Mouse (Mus musculus): Measurements from ENCODE around the gene Pmm1. TPM values are rescaled to one million over a fixed set of nuclear protein-coding genes. Genes with fewer than 3 reads are reported as not detected.
A peak's percentile ranks its signal among the peaks of the same experiment; 100 is the strongest.
"Not testable (repeated sequence)": the region's sequence is repeated elsewhere in the genome, so short reads cannot be mapped to it uniquely, and the experiment has no call there.

Pmm1 gene
- 40.1 and 42.0 TPM in 2 replicates for polyA plus RNA-seq (2016; fragmentation: Nextera tagmentation; extraction: Ambion mirVana)

GRCm38 (mm10) chr15:81960171-81961077 is at the start of gene Pmm1:
Gene Pmm1 (minus strand): TSS chr15:81960930.
- under 1% methylated on average over 77 of the region's 77 CpGs for WGBS
- peak within 1 kb of the TSS; percentile 62; the same call in 1 of the 2 replicates for H3K27ac ChIP-seq
- no peaks in the 10 kb centered on the region for H3K27me3 ChIP-seq (replicated peaks)
- H3K4me1 ChIP-seq: no peaks in the 10 kb centered on the region
- H3K9me3 ChIP-seq: no peaks in the 10 kb centered on the region
- H3K4me3 ChIP-seq: peak within 1 kb of the TSS; percentile 61
- H3K4me2 ChIP-seq (replicated peaks): peak within 1 kb of the TSS; percentile 100
- peaks cover 3% of the 10 kb centered on the region for H3K36me3 ChIP-seq
- peak; percentile 96 for ATAC-seq (ENCODE audit: low FRiP score, low read depth)
- peak within 1 kb of the TSS; percentile 69 for H3K9ac ChIP-seq

DNA sequence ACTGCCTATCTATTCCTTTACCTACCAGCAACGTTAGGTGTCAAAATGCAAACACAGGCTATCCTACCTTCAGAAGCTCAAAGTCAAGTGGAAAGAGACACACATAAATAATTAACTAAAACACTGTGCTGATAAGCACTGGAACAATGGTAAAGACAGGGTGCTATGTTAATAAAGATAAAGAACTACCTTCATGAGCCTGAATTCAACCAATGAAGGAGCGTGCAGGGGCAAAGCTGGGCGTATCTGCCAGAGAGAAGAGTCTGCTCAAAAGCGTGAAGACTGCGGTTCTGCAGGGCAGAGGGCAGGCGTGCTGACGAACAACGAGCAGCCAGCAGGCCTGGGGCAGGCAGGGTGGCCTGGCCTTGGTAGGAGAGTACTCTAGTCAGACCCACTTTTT is 43.5 kb upstream of the Pmm1 start:
- Histone ChIP-seq H3K9me3 (no peaks in the 10 kb centered on the region), H3K4me1 (no peaks in the 10 kb centered on the region), H3K27me3 (replicated peaks) (no peaks in the 10 kb centered on the region), H3K4me2 (replicated peaks) (no peak overlapping the region), H3K9ac (no peak overlapping the region), H3K36me3 (peaks cover 32% of the 10 kb centered on the region), H3K27ac (no peak overlapping the region), H3K4me3 (no peak overlapping the region)
- 95% methylated on average over 8 of the region's 8 CpGs for WGBS
- no peak for ATAC-seq (ENCODE audit: low FRiP score, low read depth)

- H3K4me3 ChIP-seq: no peak overlapping the region
- 80% methylated on average over 6 of the region's 6 CpGs for WGBS
- no peaks in the 10 kb centered on the region for H3K9me3 ChIP-seq
- H3K9ac ChIP-seq: no peak overlapping the region
- ATAC-seq (ENCODE audit: low FRiP score, low read depth): no peak
- no peak overlapping the region for H3K27ac ChIP-seq
- H3K4me1 ChIP-seq: no peaks in the 10 kb centered on the region
- H3K4me2 ChIP-seq (replicated peaks): no peak overlapping the region
- H3K36me3 ChIP-seq: peaks cover 44% of the 10 kb centered on the region
- H3K27me3 ChIP-seq (replicated peaks): no peaks in the 10 kb centered on the region
Measured at GRCm38 (mm10) chr15:81993992-81994391, 33.3 kb upstream of the Pmm1 start.

- no peaks in the 10 kb centered on the region for H3K9me3 ChIP-seq
- no peak overlapping the region for H3K27ac ChIP-seq
- peaks cover 23% of the 10 kb centered on the region for H3K36me3 ChIP-seq
- no peak overlapping the region for H3K4me3 ChIP-seq
- no peak overlapping the region for H3K9ac ChIP-seq
- H3K4me2 ChIP-seq (replicated peaks): no peak overlapping the region
- no peaks in the 10 kb centered on the region for H3K27me3 ChIP-seq (replicated peaks)
- ATAC-seq (ENCODE audit: low FRiP score, low read depth): no peak
- H3K4me1 ChIP-seq: no peaks in the 10 kb centered on the region
- 61% methylated on average over 7 of the region's 7 CpGs for WGBS
Measured at GRCm38 (mm10) chr15:81990549-81990948, 29.8 kb upstream of the Pmm1 start.

DNA sequence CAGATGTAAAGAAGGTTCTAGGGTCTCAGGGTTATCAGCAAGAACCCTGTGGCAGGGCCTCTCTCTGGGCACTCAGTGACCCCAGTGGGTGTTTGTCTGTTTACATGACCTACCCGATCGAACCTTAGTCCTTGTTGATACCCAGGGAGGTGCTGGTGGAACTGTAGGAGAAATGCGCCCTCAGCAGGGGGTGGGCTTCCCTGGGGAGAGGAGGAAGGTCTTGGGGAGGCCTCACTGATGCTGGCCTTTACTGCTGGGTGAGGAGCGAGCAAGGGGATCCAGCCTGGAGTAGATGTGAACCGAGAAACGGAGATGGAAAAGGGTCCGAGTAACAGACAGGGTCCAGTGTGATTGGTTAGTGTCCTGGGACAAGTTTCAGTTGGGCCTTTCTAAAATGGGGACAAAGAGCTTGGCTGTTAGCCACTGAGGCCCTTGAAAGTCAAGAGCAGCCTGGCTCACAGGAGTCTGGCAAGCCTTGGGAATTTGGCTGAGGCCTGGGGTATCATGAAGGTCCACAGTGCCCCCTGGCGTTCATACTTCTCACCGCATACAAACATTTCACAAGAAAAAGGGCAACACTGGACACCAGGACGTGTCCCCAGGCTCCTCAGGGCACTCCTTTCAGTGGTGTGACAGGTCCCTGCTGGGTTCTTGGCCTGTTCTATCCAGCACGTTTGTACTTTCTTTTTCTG is 28.8 kb upstream of the Pmm1 start:
- Histone ChIP-seq H3K36me3 (peaks cover 18% of the 10 kb centered on the region), H3K4me3 (no peak overlapping the region), H3K9me3 (no peaks in the 10 kb centered on the region), H3K27ac (no peak overlapping the region), H3K9ac (peak overlapping the region; percentile 33; the same call in 1 of the 2 replicates), H3K27me3 (replicated peaks) (no peaks in the 10 kb centered on the region), H3K4me1 (no peaks in the 10 kb centered on the region), H3K4me2 (replicated peaks) (no peak overlapping the region)
- ATAC-seq (ENCODE audit: low FRiP score, low read depth): no peak
- WGBS: 44% methylated on average over 11 of the region's 11 CpGs

- no peak for ATAC-seq (ENCODE audit: low FRiP score, low read depth)
- H3K4me1 ChIP-seq: no peaks in the 10 kb centered on the region
- H3K27me3 ChIP-seq (replicated peaks): no peaks in the 10 kb centered on the region
- no peak within 1 kb of the TSS for H3K27ac ChIP-seq
- H3K4me3 ChIP-seq: no peak within 1 kb of the TSS
- H3K9me3 ChIP-seq: no peaks in the 10 kb centered on the region
- WGBS: 90% methylated on average over 3 of the region's 3 CpGs
- H3K4me2 ChIP-seq (replicated peaks): no peak within 1 kb of the TSS
- H3K36me3 ChIP-seq: 0 out of 2 replicates have a peak, but pooled peaks cover 3% of the 10 kb centered on the region
- no peak within 1 kb of the TSS for H3K9ac ChIP-seq
Measured at GRCm38 (mm10) chr15:81987646-81988045, 26.9 kb upstream of the Pmm1 start, which contains the start of gene Xrcc6. Gene Xrcc6 (plus strand): TSS chr15:81987835.

DNA sequence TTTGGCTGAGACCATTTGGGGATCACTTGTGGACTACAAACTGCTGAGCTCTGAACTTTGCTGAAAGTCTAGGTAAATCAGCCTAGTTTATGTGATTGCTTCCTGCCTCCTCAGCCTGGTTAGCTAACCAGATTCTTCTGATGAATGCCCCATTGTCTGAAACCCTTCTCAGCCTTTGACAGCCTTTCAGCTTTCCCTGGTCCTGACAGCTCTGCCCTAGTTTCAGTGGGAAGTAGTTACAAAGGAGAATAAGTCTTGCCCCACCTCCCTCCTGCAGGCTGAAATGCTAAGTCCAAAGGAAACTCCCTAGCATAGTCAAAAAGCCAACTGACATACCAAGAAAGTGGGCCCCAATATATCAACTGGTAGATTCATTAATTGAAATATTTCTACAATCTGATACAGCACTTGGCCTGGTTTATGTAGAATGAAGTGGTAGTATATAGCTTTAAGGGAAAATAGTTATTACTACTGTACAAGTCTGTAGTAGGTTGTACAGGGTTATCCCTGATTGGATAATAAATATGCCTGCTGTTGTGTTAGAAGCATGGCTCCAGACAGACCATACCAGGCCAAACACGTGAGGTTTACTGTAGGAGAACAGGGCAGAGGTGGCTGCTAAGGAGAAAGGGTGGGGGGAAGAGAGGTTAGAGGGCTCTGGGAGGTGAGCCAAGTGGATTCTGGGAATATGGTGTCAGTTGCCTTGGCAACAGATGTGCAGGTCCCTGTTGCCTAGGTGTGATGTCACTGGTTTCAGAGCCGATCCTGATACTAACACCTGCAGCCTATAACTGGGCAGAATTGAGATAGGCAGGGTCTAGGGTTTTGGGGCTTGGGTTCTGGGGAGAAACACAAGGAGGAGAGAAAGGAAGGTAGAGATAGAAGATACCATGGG is 24.8 kb upstream of the Pmm1 start:
- Histone ChIP-seq H3K4me1 (no peaks in the 10 kb centered on the region), H3K27ac (no peak overlapping the region), H3K9ac (no peak overlapping the region), H3K4me2 (replicated peaks) (no peak overlapping the region), H3K4me3 (no peak overlapping the region), H3K36me3 (no peaks in the 10 kb centered on the region), H3K27me3 (replicated peaks) (no peaks in the 10 kb centered on the region), H3K9me3 (no peaks in the 10 kb centered on the region)
- no peak for ATAC-seq (ENCODE audit: low FRiP score, low read depth)
- 55% methylated on average over 2 of the region's 2 CpGs for WGBS

DNA sequence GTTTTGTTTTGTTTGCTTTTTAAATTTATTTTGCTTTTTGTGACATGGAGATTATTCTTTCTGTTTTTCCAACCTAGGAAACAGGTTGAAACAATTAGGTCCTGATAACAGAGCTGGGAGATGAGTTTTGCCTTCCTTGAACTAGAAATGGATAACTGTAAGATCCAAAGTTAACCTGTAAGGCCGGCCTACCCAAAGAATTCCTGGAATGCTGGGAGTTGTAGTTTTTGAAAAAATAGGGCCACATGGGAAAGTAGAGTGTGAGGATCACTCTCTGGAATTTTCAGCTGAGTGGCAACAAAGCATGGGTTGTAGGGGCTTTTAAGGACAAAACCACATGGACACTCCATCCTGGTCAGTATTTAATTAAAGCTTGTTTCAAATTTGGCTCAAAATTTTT is 21.4 kb upstream of the Pmm1 start:
- no peaks in the 10 kb centered on the region for H3K9me3 ChIP-seq
- H3K4me3 ChIP-seq: no peak overlapping the region
- no peaks in the 10 kb centered on the region for H3K27me3 ChIP-seq (replicated peaks)
- no peak overlapping the region for H3K4me2 ChIP-seq (replicated peaks)
- H3K36me3 ChIP-seq: no peaks in the 10 kb centered on the region
- no peaks in the 10 kb centered on the region for H3K4me1 ChIP-seq
- ATAC-seq (ENCODE audit: low FRiP score, low read depth): no peak
- WGBS: 60% methylated on average over 1 of the region's 1 CpGs
- no peak overlapping the region for H3K27ac ChIP-seq
- no peak overlapping the region for H3K9ac ChIP-seq

DNA sequence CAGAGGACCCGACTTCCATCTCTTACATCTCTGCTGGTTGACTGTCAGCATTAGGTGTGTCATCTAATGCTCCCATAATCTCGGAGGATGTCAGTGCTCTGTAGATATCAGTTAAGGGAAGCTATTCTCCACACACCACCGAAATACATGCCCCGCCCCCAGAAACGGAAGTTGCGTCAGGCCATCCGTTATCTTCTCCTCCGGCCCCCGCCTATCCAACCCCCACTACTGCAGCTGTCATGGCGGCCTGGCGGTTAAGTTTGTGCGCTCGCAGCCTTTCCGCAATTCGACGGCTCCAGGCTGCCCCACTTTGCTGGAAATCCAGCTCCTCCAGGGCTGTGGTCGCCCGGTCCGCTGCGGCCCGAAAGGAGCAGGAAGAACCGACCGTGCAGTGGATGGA is 19.6 kb upstream of the Pmm1 start, which contains the start of gene 1700029P11Rik:
Gene 1700029P11Rik, plus strand, starts transcription at position 220 of the 400 bp plus-strand sequence.
- no peak within 1 kb of the TSS for H3K4me2 ChIP-seq (replicated peaks)
- no peaks in the 10 kb centered on the region for H3K27me3 ChIP-seq (replicated peaks)
- no peak within 1 kb of the TSS for H3K27ac ChIP-seq
- WGBS: 93% methylated on average over 23 of the region's 23 CpGs
- H3K4me1 ChIP-seq: no peaks in the 10 kb centered on the region
- H3K9me3 ChIP-seq: 0 out of 2 replicates have a peak, but pooled peaks cover 2% of the 10 kb centered on the region
- no peaks in the 10 kb centered on the region for H3K36me3 ChIP-seq
- no peak for ATAC-seq (ENCODE audit: low FRiP score, low read depth)
- no peak within 1 kb of the TSS for H3K9ac ChIP-seq
- no peak within 1 kb of the TSS for H3K4me3 ChIP-seq

- not testable (repeated sequence) for H3K4me1 ChIP-seq; H3K27ac ChIP-seq; H3K4me3 ChIP-seq; H3K9me3 ChIP-seq; H3K9ac ChIP-seq; ATAC-seq (ENCODE audit: low FRiP score, low read depth); H3K4me2 ChIP-seq (replicated peaks); H3K27me3 ChIP-seq (replicated peaks); H3K36me3 ChIP-seq
- WGBS: 92% methylated on average over 8 of the region's 8 CpGs
Measured at GRCm38 (mm10) chr15:81975156-81975555, 14.4 kb upstream of the Pmm1 start.

DNA sequence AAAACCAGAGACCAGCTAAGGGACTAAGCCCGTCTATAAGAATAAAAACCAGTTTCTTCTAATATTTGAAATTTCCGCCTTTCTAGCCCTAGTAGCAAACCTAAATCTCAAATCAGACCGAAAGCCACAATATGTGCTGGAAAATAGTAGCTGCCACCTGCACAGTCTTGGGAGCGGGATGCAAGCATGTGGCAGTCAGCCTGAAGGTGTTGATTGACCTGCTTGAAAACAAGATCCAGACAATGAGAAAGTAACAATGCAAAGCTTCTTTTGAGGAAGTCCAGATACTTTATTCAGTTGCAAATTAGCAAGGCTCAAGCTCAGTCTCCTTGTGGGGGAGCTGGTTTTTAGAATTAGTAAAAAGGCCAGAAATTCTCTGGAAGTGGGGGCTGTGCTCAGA is 9.8 kb upstream of the Pmm1 start:
- not testable (repeated sequence) for H3K4me3 ChIP-seq; H3K36me3 ChIP-seq; H3K4me2 ChIP-seq (replicated peaks); H3K27ac ChIP-seq; H3K9ac ChIP-seq; ATAC-seq (ENCODE audit: low FRiP score, low read depth); H3K9me3 ChIP-seq; H3K27me3 ChIP-seq (replicated peaks); H3K4me1 ChIP-seq
- 87% methylated on average over 4 of the region's 4 CpGs for WGBS
